21 mouse cellular contexts compared by ENCODE assay signal in genomic region chr17:29696940-29697339, GRCm38 (mm10).
"Had no signal": no experiment of that assay in that cellular context is flagged by ENCODE, and none has a peak within 500 bp of the region (broad histone marks: within the 10 kb centered on the region; RNA-seq: fewer than 3 reads in every experiment).

No protein-coding gene starts in this region.

- DNase-seq: heart, adult 18-20 months; heart, postnatal 10 days; heart, postnatal 4 days; kidney, adult 11 months; kidney, adult 2 months; kidney, postnatal 10 days; kidney, postnatal 25 days; kidney, postnatal 4 days; left cerebral cortex, postnatal 4 days had no signal

- H3K27ac ChIP-seq: heart, embryonic 10.5 days; hindbrain, embryonic 10.5 days; hindbrain, embryonic 12.5 days; hindbrain, embryonic 14.5 days; intestine, embryonic 15.5 days; layer of hippocampus, adult 2 months; left cerebral cortex, adult 2 months; limb, embryonic 13.5 days; limb, embryonic 15.5 days; liver, embryonic 12.5 days; liver, embryonic 14.5 days had no signal

- H3K4me3 ChIP-seq: heart, embryonic 10.5 days; heart, embryonic 12.5 days; hindbrain, embryonic 10.5 days; hindbrain, embryonic 12.5 days; intestine, embryonic 15.5 days; layer of hippocampus, adult 2 months; left cerebral cortex, adult 2 months; limb, embryonic 13.5 days; limb, embryonic 15.5 days; liver, embryonic 12.5 days had no signal
